Mouse (Mus musculus) mammary gland, adult 2 months (tissue): Measurements from ENCODE around the gene 1700093K21Rik. TPM values are rescaled to one million over a fixed set of nuclear protein-coding genes. Genes with fewer than 3 reads are reported as not detected.

ENCODE experiments used
- polyA plus RNA-seq: library from polyadenylated mRNA; depleted of rRNA; stranded (reverse); fragments of >200 nt; gene quantifications from 2 replicates; pipeline ENCODE4 v1.2.3, GENCODE M21; 2012; ENCODE audit warnings: low replicate concordance; rRNA removed

Gene 1700093K21Rik
- polyA plus RNA-seq: 0.40 TPM in 1 of 2 replicates, not detected in the other

DNA sequence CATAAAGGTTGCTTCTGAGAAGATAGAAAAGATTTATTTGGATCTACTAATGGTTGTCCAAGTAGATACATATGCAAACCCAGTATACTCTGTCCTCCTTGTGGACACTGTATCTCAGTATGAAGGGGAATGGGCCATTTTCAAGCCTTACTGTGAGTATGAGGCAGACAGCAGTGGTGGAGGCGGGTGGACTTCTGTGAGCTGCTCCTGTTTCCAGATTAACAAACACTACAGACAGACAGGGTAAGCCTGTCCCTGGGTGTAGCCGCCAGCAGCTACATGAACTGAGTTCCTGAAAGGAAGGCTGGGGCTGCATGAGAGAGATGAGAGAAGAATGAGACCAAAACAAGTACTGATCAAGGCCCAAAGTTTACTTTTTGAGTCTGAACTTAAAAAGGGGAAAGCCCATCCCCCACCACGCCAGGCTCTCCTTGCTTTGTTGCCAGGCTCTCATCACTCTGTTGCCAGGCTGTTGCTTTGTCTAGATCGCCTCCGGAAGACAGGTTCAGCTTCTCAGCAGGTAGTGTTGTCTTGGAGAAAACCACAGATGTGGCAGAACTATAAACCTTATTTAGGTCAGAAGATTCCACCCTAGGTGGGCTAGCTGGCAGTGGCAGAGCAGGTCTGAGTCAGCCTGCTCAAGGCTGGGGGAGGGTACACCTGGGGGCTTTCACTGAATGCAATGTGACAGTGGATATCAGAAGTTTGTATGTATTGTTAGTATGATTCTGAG is at the start of gene 1700093K21Rik:
Gene 1700093K21Rik, minus strand, starts transcription at position 683 of the 733 bp plus-strand sequence.

GRCm38 (mm10) chr11:23497718-23498509 is 23.0 kb downstream of the 1700093K21Rik start, which contains the start of gene Ahsa2:
Gene Ahsa2 (minus strand): TSS chr11:23498030.

Other genes with a start within 250 kb of the 1700093K21Rik start
- 4.9 and 14.5 TPM in 2 replicates for gene Usp34, start 214.3 kb downstream of the 1700093K21Rik start, polyA plus RNA-seq
- gene Ahsa2, start 23.1 kb downstream of the 1700093K21Rik start, polyA plus RNA-seq: 8.9 and 10.2 TPM in 2 replicates
- gene 0610010F05Rik, start 112.5 kb upstream of the 1700093K21Rik start, polyA plus RNA-seq: 3.1 and 3.4 TPM in 2 replicates
- gene Pus10, start 144.5 kb upstream of the 1700093K21Rik start, polyA plus RNA-seq: 2.1 and 3.9 TPM in 2 replicates
- gene Pex13, start 144.8 kb upstream of the 1700093K21Rik start, polyA plus RNA-seq: 14.6 and 17.5 TPM in 2 replicates
- 6.1 and 7.2 TPM in 2 replicates for gene Rel, start 249.8 kb upstream of the 1700093K21Rik start, polyA plus RNA-seq